8 mouse cellular contexts compared by ENCODE assay signal in the genomic region with DNA sequence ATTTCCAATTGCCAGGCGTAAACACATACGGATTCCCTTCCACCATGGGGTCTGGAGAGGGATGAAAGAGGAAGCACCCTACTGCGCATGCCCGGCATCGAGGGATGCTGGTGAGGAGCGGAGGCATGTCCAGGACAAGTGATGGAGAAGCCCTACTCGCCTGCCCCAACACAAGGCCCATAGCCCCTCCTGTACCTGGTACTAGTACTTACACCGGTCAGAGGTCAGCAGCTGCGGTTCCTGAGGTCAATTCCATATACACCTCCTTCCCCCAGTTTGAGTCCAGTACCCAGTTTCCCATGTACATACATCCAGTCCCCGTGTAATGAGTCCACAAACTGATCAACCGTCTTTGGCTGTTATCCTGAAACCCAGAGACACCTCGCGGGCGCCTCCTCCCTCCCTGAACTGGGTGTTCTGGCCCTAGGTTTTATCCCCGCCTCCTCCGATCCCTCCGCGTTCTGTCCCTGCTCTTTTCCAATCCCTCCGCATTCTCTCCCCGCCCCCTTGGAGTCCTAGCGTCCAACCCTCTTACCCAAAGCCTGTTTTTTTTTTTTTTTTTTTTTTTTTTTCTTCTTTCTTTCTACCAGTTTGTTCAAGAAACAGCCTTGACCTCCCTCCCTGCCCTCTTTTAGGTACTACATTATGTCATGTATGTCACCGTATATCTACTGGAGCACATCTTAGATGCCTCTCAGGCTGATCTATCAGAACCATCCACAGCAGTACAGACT. TPM values are rescaled to one million over a fixed set of nuclear protein-coding genes. Genes with fewer than 3 reads are reported as not detected.
DNase-seq lines count a peak whose midpoint lies in the region; ATAC-seq lines count a peak whose summit lies in the region.

A gene (minus strand): TSS at position 469 of the 734 bp plus-strand sequence.

- no peaks in the 10 kb centered on the region for H3K9me3 ChIP-seq in forebrain, embryonic 16.5 days (ENCODE audit: control insufficient read depth, low read length)
- H3K9me3 ChIP-seq in liver, embryonic 16.5 days (replicated peaks; ENCODE audit: control insufficient read depth, low read length): no peaks in the 10 kb centered on the region
- H3K9me3 ChIP-seq in neural tube, embryonic 15.5 days (replicated peaks): no peaks in the 10 kb centered on the region

- intact Hi-C loops in heart, postnatal 10 days (cut with DNase I): no loop called here

- H3K27me3 ChIP-seq in forebrain, embryonic 16.5 days (replicated peaks; ENCODE audit: control insufficient read depth, insufficient read depth, low read length): no peaks in the 10 kb centered on the region
- H3K27me3 ChIP-seq in liver, embryonic 16.5 days (ENCODE audit: control insufficient read depth, insufficient read depth, low read depth, low read length): no peaks in the 10 kb centered on the region
- no peaks in the 10 kb centered on the region for H3K27me3 ChIP-seq in neural tube, embryonic 15.5 days (replicated peaks)

- peaks cover 39% of the 10 kb centered on the region for H3K4me1 ChIP-seq in forebrain, embryonic 16.5 days (replicated peaks; ENCODE audit: control insufficient read depth, insufficient read depth, low read length)
- H3K4me1 ChIP-seq in liver, embryonic 16.5 days (ENCODE audit: control insufficient read depth, low read depth, low read length): peaks cover 32% of the 10 kb centered on the region
- H3K4me1 ChIP-seq in neural tube, embryonic 15.5 days: peaks cover 54% of the 10 kb centered on the region

- peaks cover 18% of the 10 kb centered on the region for H3K36me3 ChIP-seq in forebrain, embryonic 16.5 days (ENCODE audit: control insufficient read depth, insufficient read depth)
- H3K36me3 ChIP-seq in liver, embryonic 16.5 days (ENCODE audit: control insufficient read depth, insufficient read depth): peaks cover 16% of the 10 kb centered on the region
- H3K36me3 ChIP-seq in neural tube, embryonic 15.5 days: peaks cover 37% of the 10 kb centered on the region

- H3K9ac ChIP-seq in forebrain, embryonic 16.5 days (replicated peaks; ENCODE audit: low read depth, low read length): peak within 1 kb of the TSS; percentile 85
- peak within 1 kb of the TSS; percentile 55 for H3K9ac ChIP-seq in liver, embryonic 16.5 days (ENCODE audit: low read depth, low read length)
- H3K9ac ChIP-seq in neural tube, embryonic 15.5 days (replicated peaks): peak within 1 kb of the TSS; percentile 73

- H3K4me3 ChIP-seq in forebrain, embryonic 16.5 days (replicated peaks; ENCODE audit: low read length): peak within 1 kb of the TSS; percentile 71
- H3K4me3 ChIP-seq in liver, embryonic 16.5 days (ENCODE audit: low read depth, low read length): peak within 1 kb of the TSS; percentile 51
- H3K4me3 ChIP-seq in neural tube, embryonic 15.5 days (replicated peaks): peak within 1 kb of the TSS; percentile 60

- H3K27ac ChIP-seq in forebrain, embryonic 16.5 days (ENCODE audit: low read length): peak within 1 kb of the TSS; percentile 98
- peak within 1 kb of the TSS; percentile 83 for H3K27ac ChIP-seq in liver, embryonic 16.5 days (ENCODE audit: low read length)
- peak within 1 kb of the TSS; percentile 97 for H3K27ac ChIP-seq in neural tube, embryonic 15.5 days (replicated peaks)

- ATAC-seq in forebrain, embryonic 16.5 days: peak; percentile 60
- peak; percentile 54 for ATAC-seq in liver, embryonic 16.5 days (ENCODE audit: low read depth)
- ATAC-seq in neural tube, embryonic 15.5 days (ENCODE audit: low FRiP score): peak; percentile 64

- H3K4me2 ChIP-seq in forebrain, embryonic 16.5 days (ENCODE audit: low read length): peak within 1 kb of the TSS; percentile 68
- peak within 1 kb of the TSS; percentile 71 for H3K4me2 ChIP-seq in liver, embryonic 16.5 days (ENCODE audit: low read depth, low read length)
- H3K4me2 ChIP-seq in neural tube, embryonic 15.5 days: peak within 1 kb of the TSS; percentile 92

- peak; percentile 93 for DNase-seq in MN1 (ENCODE audit: low spot score)
- peak; percentile 88 for DNase-seq in cerebellum, adult 8-10 months
- peak; percentile 80 to 86 for DNase-seq in heart, postnatal 10 days
- peak; percentile 83 to 94 for DNase-seq in layer of hippocampus, adult 18-20 months (ENCODE audit: low spot score in 2 of 2)
- DNase-seq in urinary bladder, postnatal 14 days (ENCODE audit: low spot score): peak; percentile 85

- under 1% methylated on average over 22 of the region's 22 CpGs for WGBS in forebrain, embryonic 16.5 days
- 4% methylated on average over 22 of the region's 22 CpGs for WGBS in liver, embryonic 16.5 days (ENCODE audit: insufficient replicate concordance)
- WGBS in neural tube, embryonic 15.5 days: under 1% methylated on average over 22 of the region's 22 CpGs

RNA-seq across cellular contexts. Expression of the gene that starts here (rescaled TPM):
- polyA plus RNA-seq in forebrain, embryonic 16.5 days (2015; fragmentation: Nextera tagmentation; extraction: Ambion mirVana): 49.1 and 63.9 TPM in 2 replicates
- 1 to 10 TPM; 4.1 to 6.2 TPM for total RNA-seq in heart, postnatal 10 days (2021)
- total RNA-seq in layer of hippocampus, adult 18-20 months (2021): 100 to 1,000 TPM; 129 to 136 TPM
- polyA plus RNA-seq in liver, embryonic 16.5 days (2015; fragmentation: Nextera tagmentation; extraction: Ambion mirVana): 1.8 and 2.1 TPM in 2 replicates
- 55.5 and 59.0 TPM in 2 replicates for polyA plus RNA-seq in neural tube, embryonic 15.5 days (2015; fragmentation: Nextera tagmentation; extraction: Ambion mirVana)

Comparison
In these comparisons a context has a peak if more than half of its experiments do, and no peak if none do; other contexts are left out.
1. Peak in every context shown above with its lines: DNase-seq, ATAC-seq, H3K4me3 ChIP-seq and H3K27ac ChIP-seq.
2. RNA of the gene that starts here (total RNA-seq): 129 to 136 TPM in layer of hippocampus, adult 18-20 months; 4.1 to 6.2 TPM in heart, postnatal 10 days; every median in the first group is over 10 times any median in the second.
3. RNA of the gene that starts here (polyA plus RNA-seq): 49.1 to 63.9 TPM in forebrain, embryonic 16.5 days and 55.5 to 59.0 TPM in neural tube, embryonic 15.5 days; 1.8 to 2.1 TPM in liver, embryonic 16.5 days; every median in the first group is over 10 times any median in the second.